Mouse (Mus musculus): ENCODE data around the gene Tmem253. TPM values are rescaled to one million over a fixed set of nuclear protein-coding genes. Genes with fewer than 3 reads are reported as not detected.

Tmem253 gene
- total and polyA plus RNA-seq, 3 experiments = 0.64 to 1.9 TPM; not detected in 1

DNA sequence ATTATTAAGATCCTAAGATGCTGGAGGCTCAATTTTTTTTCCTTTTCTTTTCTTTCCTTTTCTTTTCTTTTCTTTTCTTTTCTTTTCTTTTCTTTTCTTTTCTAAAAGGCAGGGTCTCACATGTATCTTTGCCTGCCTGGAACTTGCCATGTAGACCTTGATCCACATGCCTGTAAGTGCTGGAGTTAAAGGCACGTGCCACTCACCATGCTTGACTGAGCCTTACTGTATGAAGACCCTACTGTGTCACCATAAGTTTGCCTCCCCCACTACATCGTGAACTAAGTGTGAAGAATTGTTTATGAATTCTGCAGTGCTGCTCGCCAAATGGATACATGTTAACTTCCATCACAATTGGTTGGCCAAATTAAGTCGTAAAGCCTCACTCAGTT lies 5.7 kb downstream of the Tmem253 start:
- peak overlapping the region; percentile 95 for H3K27ac ChIP-seq (ENCODE audit: insufficient read depth, low read depth)
- H3K9me3 ChIP-seq (replicated peaks; ENCODE audit: low read length) = no peaks in the 10 kb centered on the region
- peak overlapping the region; percentile 72 for H3K4me2 ChIP-seq (ENCODE audit: insufficient read depth, low read depth, poor library complexity, severe bottlenecking)
- no peak for DNase-seq (ENCODE audit: extremely low read depth)
- peak overlapping the region; percentile 94 for H3K9ac ChIP-seq (ENCODE audit: insufficient read depth, low read depth)
- TF ChIP-seq BHLHE40 (IDR thresholded peaks at IDR 0.05; ENCODE audit: low read depth, low read length) (peak; percentile 95), ETS1 (conservative IDR thresholded peaks at IDR 0.05; ENCODE audit: low read depth, low read length) (no peak), MAX (IDR thresholded peaks at IDR 0.05; ENCODE audit: low read length) (peak; percentile 48)
- in situ Hi-C loops (cut with MboI; ENCODE audit: low pct_ligation_motif_present, low pct_unique_long_range_greater_than_20kb, low sequenced_read_pairs) = loop anchor here (5.0 kb wide), 1 partner anchor 114 kb away; no protein-coding TSS in a partner anchor
- no peaks in the 10 kb centered on the region for H3K27me3 ChIP-seq (replicated peaks)
- peaks cover 21 to 46% of the 10 kb centered on the region in 2 experiments for H3K4me1 ChIP-seq (ENCODE audit: control insufficient read depth in 1 of 2, insufficient read depth in 2 of 2)
- H3K79me2 ChIP-seq (replicated peaks; ENCODE audit: control insufficient read depth, extremely low read depth, insufficient read depth, poor library complexity, severe bottlenecking) = no peaks in the 10 kb centered on the region; the same call in 1 of the 2 replicates
- peak overlapping the region in 2 of 3 experiments; percentile 67 to 72 for H3K4me3 ChIP-seq (replicated peaks in 1 of 3; ENCODE audit: low read depth in 2 of 3, low read length in 2 of 3, poor library complexity in 1 of 3)
- H3K36me3 ChIP-seq (replicated peaks in 1 of 2; ENCODE audit: control insufficient read depth in 1 of 2, insufficient read depth in 1 of 2, low read length in 1 of 2) = peaks cover 0 to 17% of the 10 kb centered on the region in 2 experiments
- dilution Hi-C loops (cut with MboI; ENCODE audit: extremely low pct_ligation_motif_present, extremely low pct_unique_long_range_greater_than_20kb, low sequenced_read_pairs) = no loop called here

DNA sequence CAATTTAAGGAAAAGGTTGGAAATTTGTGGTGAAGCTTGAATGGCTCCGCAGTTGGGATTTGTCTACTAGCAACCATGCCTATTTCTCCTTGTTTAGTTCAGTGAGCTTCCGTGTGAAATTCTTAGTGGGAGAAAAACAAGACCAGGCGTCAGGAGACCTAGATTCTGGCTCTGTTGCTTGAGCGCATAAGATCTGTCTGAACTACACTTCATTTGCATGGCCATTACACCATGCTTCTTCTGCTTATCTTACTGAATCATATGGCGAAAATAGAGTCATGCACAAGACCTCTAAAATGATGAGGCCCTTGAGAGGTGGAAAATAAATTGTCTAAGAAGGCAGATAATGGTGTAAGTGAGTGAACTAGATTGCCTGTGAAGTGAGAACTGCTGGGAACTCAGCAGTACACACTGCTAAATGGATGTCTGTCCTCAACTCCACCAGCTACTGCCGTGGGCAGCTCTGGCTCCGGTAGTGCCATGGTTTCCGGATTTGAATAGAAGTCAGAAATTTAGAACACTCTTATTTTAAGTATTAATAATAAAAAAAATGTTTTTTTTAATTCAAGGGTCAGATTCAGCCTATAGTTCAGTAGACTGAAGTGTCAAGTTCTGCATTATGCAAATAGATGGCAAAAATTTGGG lies 6.2 kb downstream of the Tmem253 start:
- peak; percentile 78 for DNase-seq (ENCODE audit: extremely low read depth)
- H3K4me3 ChIP-seq (replicated peaks in 1 of 3; ENCODE audit: low read depth in 2 of 3, low read length in 2 of 3, poor library complexity in 1 of 3) = peak overlapping the region in 1 of 3 experiments; percentile 1
- H3K79me2 ChIP-seq (replicated peaks; ENCODE audit: control insufficient read depth, extremely low read depth, insufficient read depth, poor library complexity, severe bottlenecking) = no peaks in the 10 kb centered on the region; the same call in 1 of the 2 replicates
- H3K27ac ChIP-seq (ENCODE audit: insufficient read depth, low read depth) = peak overlapping the region; percentile 95
- dilution Hi-C loops (cut with MboI; ENCODE audit: extremely low pct_ligation_motif_present, extremely low pct_unique_long_range_greater_than_20kb, low sequenced_read_pairs) = no loop called here
- in situ Hi-C loops (cut with MboI; ENCODE audit: low pct_ligation_motif_present, low pct_unique_long_range_greater_than_20kb, low sequenced_read_pairs) = loop anchor here (5.0 kb wide), 1 partner anchor 114 kb away; no protein-coding TSS in a partner anchor
- H3K27me3 ChIP-seq (replicated peaks) = no peaks in the 10 kb centered on the region
- H3K9me3 ChIP-seq (replicated peaks; ENCODE audit: low read length) = no peaks in the 10 kb centered on the region
- H3K4me2 ChIP-seq (ENCODE audit: insufficient read depth, low read depth, poor library complexity, severe bottlenecking) = peak overlapping the region; percentile 92
- peak overlapping the region; percentile 94; the same call in 1 of the 2 replicates for H3K9ac ChIP-seq (ENCODE audit: insufficient read depth, low read depth)
- H3K4me1 ChIP-seq (ENCODE audit: control insufficient read depth in 1 of 2, insufficient read depth in 2 of 2) = peaks cover 18 to 40% of the 10 kb centered on the region in 2 experiments
- H3K36me3 ChIP-seq (replicated peaks in 1 of 2; ENCODE audit: control insufficient read depth in 1 of 2, insufficient read depth in 1 of 2, low read length in 1 of 2) = peaks cover 0 to 15% of the 10 kb centered on the region in 2 experiments
- TF ChIP-seq SIN3A (IDR thresholded peaks at IDR 0.05; ENCODE audit: low read length) = peak; percentile 43; the same call in 1 of the 2 replicates
- TF ChIP-seq KAT2A (IDR thresholded peaks at IDR 0.05; ENCODE audit: insufficient replicate concordance, low read length) = 0 out of 2 replicates have a peak, but pooled peaks have one; percentile 23
- TF ChIP-seq HCFC1 (IDR thresholded peaks at IDR 0.05; ENCODE audit: low read depth, low read length) = no peak
- peak; percentile 54; the same call in 1 of the 2 replicates for TF ChIP-seq MYC (IDR thresholded peaks at IDR 0.05; ENCODE audit: low read depth, low read length)
- TF ChIP-seq JUN (IDR thresholded peaks at IDR 0.05; ENCODE audit: insufficient read depth, low read depth, low read length) = peak; percentile 51
- 0 out of 2 replicates have a peak, but pooled peaks have one; percentile 7 for TF ChIP-seq EP300 (IDR thresholded peaks at IDR 0.05; ENCODE audit: low read length)
- TF ChIP-seq TBP (conservative IDR thresholded peaks at IDR 0.05; ENCODE audit: low read depth, low read length) = 0 out of 2 replicates have a peak, but pooled peaks have one; percentile 37
- no peak; the same call in 1 of the 2 replicates for TF ChIP-seq CHD2 (IDR thresholded peaks at IDR 0.05; ENCODE audit: low read length)
- TF ChIP-seq MAZ (IDR thresholded peaks at IDR 0.05; ENCODE audit: low read depth, low read length) = peak; percentile 67; the same call in 1 of the 2 replicates
- TF ChIP-seq ETS1 (conservative IDR thresholded peaks at IDR 0.05; ENCODE audit: low read depth, low read length) = peak; percentile 65; the same call in 1 of the 2 replicates
- no peak for TF ChIP-seq SMC3 (IDR thresholded peaks at IDR 0.05; ENCODE audit: low read depth, low read length)
- 0 out of 2 replicates have a peak, but pooled peaks have one; percentile 5 for TF ChIP-seq IRF4 (IDR thresholded peaks at IDR 0.05; ENCODE audit: low read depth, low read length)
- TF ChIP-seq JUND (conservative IDR thresholded peaks at IDR 0.05; ENCODE audit: low read depth, low read length) = peak; percentile 40
- TF ChIP-seq PAX5 (IDR thresholded peaks at IDR 0.05; ENCODE audit: low read length) = no peak
- peak; percentile 25; the same call in 1 of the 2 replicates for TF ChIP-seq BHLHE40 (IDR thresholded peaks at IDR 0.05; ENCODE audit: low read depth, low read length)
- peak; percentile 41; the same call in 1 of the 2 replicates for TF ChIP-seq MXI1 (IDR thresholded peaks at IDR 0.05; ENCODE audit: low read depth, low read length)
- TF ChIP-seq UBTF (IDR thresholded peaks at IDR 0.05; ENCODE audit: low read depth, low read length) = no peak
- TF ChIP-seq NELFE (IDR thresholded peaks at IDR 0.05; ENCODE audit: low read depth, low read length) = no peak; the same call in 1 of the 2 replicates
- TF ChIP-seq ZNF384 (IDR thresholded peaks at IDR 0.05; ENCODE audit: low read depth, low read length) = no peak
- no peak for TF ChIP-seq CTCF (conservative IDR thresholded peaks at IDR 0.05 in 1 of 2, IDR thresholded peaks at IDR 0.05 in 1 of 2; ENCODE audit: low read depth in 2 of 2, low read length in 2 of 2)
- 0 out of 2 replicates have a peak, but pooled peaks have one; percentile 51 for TF ChIP-seq TCF12 (IDR thresholded peaks at IDR 0.05; ENCODE audit: low read depth, low read length)
- TF ChIP-seq USF2 (conservative IDR thresholded peaks at IDR 0.05; ENCODE audit: low read depth, low read length) = no peak
- TF ChIP-seq E2F4 (IDR thresholded peaks at IDR 0.05; ENCODE audit: insufficient replicate concordance, low read depth, low read length) = no peak
- TF ChIP-seq ZC3H11A (IDR thresholded peaks at IDR 0.05; ENCODE audit: low read depth, low read length) = no peak
- TF ChIP-seq ZMIZ1 (IDR thresholded peaks at IDR 0.05; ENCODE audit: low read depth, low read length) = peak; percentile 45; the same call in 1 of the 2 replicates
- TF ChIP-seq ZKSCAN1 (IDR thresholded peaks at IDR 0.05; ENCODE audit: borderline replicate concordance, low read depth, low read length) = no peak
- TF ChIP-seq MAFK (IDR thresholded peaks at IDR 0.05; ENCODE audit: insufficient replicate concordance, low read length) = peak; percentile 38; the same call in 1 of the 2 replicates
- TF ChIP-seq GABPA (IDR thresholded peaks at IDR 0.05; ENCODE audit: insufficient replicate concordance, low read depth, low read length) = no peak
- TF ChIP-seq POLR2AphosphoS2 (IDR thresholded peaks at IDR 0.05; ENCODE audit: low read depth, low read length) = no peak

Measured in CH12.LX (cell line).